ENCODE assay signal across 26 mouse cellular contexts in the genomic region with DNA sequence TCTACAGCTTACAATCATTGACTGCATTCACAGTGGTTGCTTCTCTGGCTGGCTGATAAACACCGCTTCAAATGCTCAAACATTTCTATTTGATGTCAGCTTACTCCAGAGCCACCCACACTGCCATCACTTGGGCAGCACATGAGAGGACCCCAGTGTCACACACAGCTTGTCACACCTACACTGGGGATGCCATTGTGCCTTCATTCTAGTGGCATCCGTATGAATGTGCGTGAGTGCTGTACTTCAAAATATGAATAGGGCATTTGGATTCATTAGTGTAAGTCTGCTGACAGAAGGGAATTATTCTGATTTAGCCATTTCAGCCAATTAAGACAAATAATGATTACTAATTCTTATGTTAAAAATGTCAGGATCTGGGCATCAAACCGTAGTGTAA.
"Had no signal": no experiment of that assay in that cellular context is flagged by ENCODE, and none has a peak within 500 bp of the region (broad histone marks: within the 10 kb centered on the region; RNA-seq: fewer than 3 reads in every experiment).

No protein-coding gene starts in this region.

- H3K4me3 ChIP-seq: heart, embryonic 13.5 days; heart, embryonic 15.5 days; hindbrain, embryonic 13.5 days; hindbrain, embryonic 15.5 days; kidney, embryonic 15.5 days; layer of hippocampus, adult 2 months; limb, embryonic 13.5 days; limb, embryonic 15.5 days; liver, embryonic 12.5 days had no signal

- H3K9ac ChIP-seq: heart, embryonic 13.5 days; heart, embryonic 15.5 days; hindbrain, embryonic 13.5 days; hindbrain, embryonic 15.5 days; kidney, embryonic 15.5 days; limb, embryonic 13.5 days; limb, embryonic 15.5 days; liver, embryonic 12.5 days; liver, embryonic 14.5 days had no signal

- DNase-seq: gastrocnemius, postnatal 14 days; gastrocnemius, postnatal 36 days; heart, adult 18-20 months; heart, postnatal 14 days; heart, postnatal 36 days; kidney, adult 11 months; kidney, adult 2 months; kidney, adult 9 months; kidney, postnatal 14 days; kidney, postnatal 36 days; layer of hippocampus, postnatal 36 days; left cerebral cortex, postnatal 4 days had no signal

- H3K36me3 ChIP-seq: heart, embryonic 13.5 days; heart, embryonic 15.5 days; hindbrain, embryonic 13.5 days; hindbrain, embryonic 15.5 days; kidney, embryonic 15.5 days; limb, embryonic 13.5 days; limb, embryonic 15.5 days; liver, embryonic 12.5 days had no signal

- H3K9me3 ChIP-seq: heart, embryonic 13.5 days; heart, embryonic 15.5 days; hindbrain, embryonic 13.5 days; hindbrain, embryonic 15.5 days; kidney, embryonic 15.5 days; limb, embryonic 13.5 days; limb, embryonic 15.5 days; liver, embryonic 12.5 days had no signal

- ATAC-seq: hindbrain, postnatal 0 days; intestine, embryonic 16.5 days; liver, embryonic 12.5 days had no signal

- H3K27ac ChIP-seq: heart, embryonic 13.5 days; heart, embryonic 15.5 days; hindbrain, embryonic 13.5 days; hindbrain, embryonic 15.5 days; hindbrain, postnatal 0 days; kidney, embryonic 15.5 days; kidney, postnatal 0 days; layer of hippocampus, adult 2 months; limb, embryonic 13.5 days; limb, embryonic 15.5 days; liver, embryonic 12.5 days; liver, embryonic 14.5 days had no signal

- H3K4me2 ChIP-seq: heart, embryonic 11.5 days; heart, embryonic 13.5 days; heart, embryonic 15.5 days; hindbrain, embryonic 13.5 days; hindbrain, embryonic 15.5 days; kidney, embryonic 15.5 days; limb, embryonic 13.5 days; limb, embryonic 15.5 days; liver, embryonic 12.5 days had no signal

- H3K4me1 ChIP-seq: heart, embryonic 13.5 days; heart, embryonic 15.5 days; kidney, embryonic 15.5 days; limb, embryonic 13.5 days; limb, embryonic 15.5 days; liver, embryonic 12.5 days had no signal

- H3K27me3 ChIP-seq: heart, embryonic 13.5 days; heart, embryonic 15.5 days; hindbrain, embryonic 13.5 days; hindbrain, embryonic 15.5 days; kidney, embryonic 15.5 days; limb, embryonic 13.5 days; limb, embryonic 15.5 days had no signal
